Mouse (Mus musculus) C2C12 (cell line): ENCODE results near the gene Tas2r135. TPM values are rescaled to one million over a fixed set of nuclear protein-coding genes. Genes with fewer than 3 reads are reported as not detected.

Experiments
- H3K27me3 ChIP-seq: one replicate; pipeline ENCODE4 v1.6.1; 2011; ENCODE audit not compliant: control insufficient read depth, insufficient read depth, insufficient read length
- H3K36me3 ChIP-seq: one replicate; pipeline ENCODE4 v1.6.1; 2011; ENCODE audit not compliant: control insufficient read depth, insufficient read depth
- H3K4me3 ChIP-seq: one replicate; pipeline ENCODE4 v1.5.1; 2011; ENCODE audit warnings: mild to moderate bottlenecking, control low read depth; ENCODE audit not compliant: poor library complexity, insufficient read depth, severe bottlenecking
- H3K79me2 ChIP-seq: one replicate; pipeline ENCODE4 v1.6.1; 2011; ENCODE audit not compliant: control insufficient read depth, insufficient read depth
- H3K79me3 ChIP-seq: one replicate; pipeline ENCODE4 v1.6.1; 2011; ENCODE audit warnings: low read depth, control low read depth
- H3ac ChIP-seq: one replicate; pipeline ENCODE3; 2011; ENCODE audit warnings: low read depth; ENCODE audit not compliant: control insufficient read depth, insufficient read length
- CEBPB ChIP-seq: IDR thresholded peaks from one replicate; pipeline ENCODE4 v1.6.1; 2011; ENCODE audit warnings: low read depth, mild to moderate bottlenecking, control low read depth, moderate library complexity
- CTCF ChIP-seq: IDR thresholded peaks from one replicate; pipeline ENCODE4 v1.5.1; 2011; ENCODE audit not compliant: control insufficient read depth, insufficient read depth, insufficient read length
- FOSL1 ChIP-seq: IDR thresholded peaks from one replicate; pipeline ENCODE4 v1.8.0; 2011; ENCODE audit warnings: mild to moderate bottlenecking, low read length; ENCODE audit not compliant: poor library complexity, insufficient read depth, severe bottlenecking
- MAX ChIP-seq: IDR thresholded peaks from one replicate; pipeline ENCODE4 v1.6.1; 2011; ENCODE audit warnings: mild to moderate bottlenecking, control low read depth
- MYOD1 ChIP-seq: IDR thresholded peaks from one replicate; pipeline ENCODE4 v1.6.1; 2011; ENCODE audit warnings: low read depth; ENCODE audit not compliant: control insufficient read depth, insufficient read length
- MYOG ChIP-seq: IDR thresholded peaks from one replicate; pipeline ENCODE4 v1.6.1; 2011; ENCODE audit not compliant: control insufficient read depth, insufficient read length; ENCODE audit errors: extremely low read depth
- USF1 ChIP-seq: IDR thresholded peaks from one replicate; pipeline ENCODE4 v1.6.1; 2011; ENCODE audit warnings: low read depth, mild to moderate bottlenecking, control low read depth, moderate library complexity
- polyA plus RNA-seq: library from polyadenylated mRNA; unstranded; fragments of >200 nt; fragmentation: generic; extraction: Trizol; gene quantifications from one replicate; pipeline ENCODE4 v1.2.1, GENCODE M21; 2012; ENCODE audit warnings: missing spikeins

Tas2r135 gene
- polyA plus RNA-seq, 1 experiment: not detected

DNA sequence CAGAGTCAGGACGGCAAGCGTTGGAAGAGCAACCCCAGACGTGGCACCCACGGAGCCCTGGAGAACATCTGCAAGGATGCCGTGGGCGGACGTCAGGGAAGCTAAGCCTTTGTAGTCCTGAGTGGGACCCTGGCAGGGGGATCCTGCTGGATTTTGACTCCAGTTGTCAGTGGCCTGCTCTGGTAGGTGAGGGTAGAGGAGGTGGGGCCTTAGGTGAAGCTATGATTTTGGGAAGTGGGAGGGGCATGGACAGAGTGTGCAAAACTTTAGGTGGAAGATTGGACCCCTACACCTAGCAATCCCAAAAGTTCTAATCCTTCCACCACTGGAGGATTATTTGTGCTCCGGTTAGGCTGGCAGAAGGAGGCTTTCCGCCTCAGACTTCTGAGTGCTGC, 32.8 kb upstream of the Tas2r135 start:
- no peak overlapping the region for H3K4me3 ChIP-seq
- no peaks in the 10 kb centered on the region for H3K79me3 ChIP-seq
- TF ChIP-seq CTCF (no peak), MYOD1 (no peak), USF1 (no peak), MAX (no peak), FOSL1 (no peak), MYOG (no peak), CEBPB (no peak)
- no peaks in the 10 kb centered on the region for H3K79me2 ChIP-seq
- no peaks in the 10 kb centered on the region for H3K27me3 ChIP-seq
- H3K36me3 ChIP-seq: no peaks in the 10 kb centered on the region
- no peak overlapping the region for H3ac ChIP-seq

DNA sequence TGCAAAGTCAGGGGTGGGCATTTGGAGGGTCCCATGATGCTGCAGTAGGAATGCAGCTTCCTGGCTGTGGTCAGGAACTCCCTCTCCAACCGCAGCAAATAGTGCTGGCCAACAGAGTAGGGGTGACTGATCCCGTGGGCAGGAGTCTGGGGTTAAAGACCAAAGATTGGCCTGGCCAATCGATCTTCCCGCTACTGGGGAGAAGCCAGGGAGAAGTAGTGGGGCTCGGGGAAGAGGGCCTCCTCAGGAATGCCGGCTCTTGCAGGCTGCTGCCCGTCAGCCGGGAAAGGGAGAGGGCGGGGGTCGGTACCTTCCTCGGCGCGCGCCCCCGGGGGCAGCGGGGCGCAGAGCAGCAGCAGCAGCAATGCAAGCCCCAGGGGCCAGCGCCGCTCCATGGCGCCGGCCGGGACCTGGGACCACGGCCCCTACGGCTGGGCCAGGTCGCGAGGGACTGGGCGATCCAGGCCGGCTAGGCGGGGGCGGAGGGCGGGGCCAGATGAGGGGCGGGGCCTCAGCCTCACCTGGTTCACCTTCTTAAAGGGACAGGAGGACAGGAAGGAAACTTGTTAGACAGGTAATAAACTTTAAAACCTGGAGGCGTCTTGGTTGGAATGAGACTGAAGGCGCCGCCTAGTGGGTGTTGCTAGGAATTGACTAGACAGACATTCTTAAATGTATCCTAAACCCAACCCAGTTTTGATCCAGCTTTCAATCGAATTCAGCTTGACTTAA, 32.3 kb upstream of the Tas2r135 start, which contains the start of gene Epha1:
TSS of gene Epha1 (minus strand) at position 453 of the 732 bp plus-strand sequence.
- Histone ChIP-seq H3K79me2 (no peaks in the 10 kb centered on the region), H3K79me3 (no peaks in the 10 kb centered on the region), H3K27me3 (no peaks in the 10 kb centered on the region), H3ac (peak within 1 kb of the TSS; percentile 56), H3K36me3 (no peaks in the 10 kb centered on the region), H3K4me3 (no peak within 1 kb of the TSS)
- TF ChIP-seq MAX (no peak), FOSL1 (no peak), CEBPB (no peak), USF1 (no peak), MYOD1 (no peak), CTCF (no peak), MYOG (no peak)

DNA sequence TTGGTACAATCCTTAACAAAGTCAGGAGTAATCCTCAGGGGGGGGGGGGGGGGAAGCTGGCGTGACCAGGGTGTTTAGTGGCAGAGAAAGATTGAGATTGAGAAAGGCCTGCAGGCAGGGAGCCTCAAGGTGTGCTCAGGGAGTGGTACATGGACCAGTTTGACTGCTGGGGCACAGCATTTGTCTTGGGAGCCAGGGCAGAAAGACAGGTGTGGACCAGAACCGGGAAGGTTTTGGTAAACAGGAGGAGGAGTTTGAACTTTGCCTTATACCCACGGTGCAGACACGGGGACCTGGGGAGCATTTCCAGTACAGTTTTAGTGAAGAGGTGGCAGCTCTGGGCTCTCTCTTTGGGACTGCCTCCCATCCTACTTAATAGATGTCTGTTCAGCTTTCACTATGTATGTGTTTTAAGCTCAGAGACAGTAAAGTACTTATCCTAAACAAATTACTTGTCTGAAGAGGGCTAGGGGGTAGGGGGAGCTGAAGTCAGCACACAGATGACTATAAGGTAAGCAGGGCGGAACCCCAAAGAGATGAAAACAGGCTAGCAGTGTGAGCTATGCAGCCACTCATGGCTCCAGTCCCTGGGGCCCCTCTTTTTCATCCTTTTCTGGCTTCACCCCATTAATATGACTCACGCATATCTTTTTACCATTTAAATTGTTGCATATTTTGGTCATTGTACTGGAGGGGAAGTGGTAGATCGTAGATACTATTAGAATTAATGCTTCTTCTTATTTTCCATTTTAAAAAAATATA, 31.4 kb upstream of the Tas2r135 start:
- TF ChIP-seq FOSL1 (no peak), CTCF (no peak)
- H3K79me2 ChIP-seq: no peaks in the 10 kb centered on the region

DNA sequence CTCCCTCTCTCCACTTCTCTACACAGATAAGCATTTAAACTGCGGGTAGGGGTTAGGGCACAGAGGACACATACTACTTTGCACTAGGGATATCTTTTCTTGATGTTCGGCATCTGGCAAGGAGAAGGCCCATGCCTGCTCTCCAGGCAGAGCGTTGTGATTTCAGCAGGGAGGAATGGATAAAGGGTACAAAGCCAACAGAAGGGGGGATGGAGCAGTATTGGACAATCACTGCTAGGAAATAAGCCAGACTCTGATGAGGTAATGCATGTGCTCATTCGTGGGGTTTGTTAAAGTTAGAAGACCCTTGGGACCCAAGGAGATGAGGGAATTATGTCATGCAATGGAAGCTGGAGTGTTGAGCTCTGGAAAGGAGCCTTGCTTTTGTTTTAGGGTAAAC, 30.5 kb upstream of the Tas2r135 start:
- Histone ChIP-seq H3K4me3 (no peak overlapping the region), H3ac (no peak overlapping the region), H3K36me3 (no peaks in the 10 kb centered on the region), H3K79me3 (no peaks in the 10 kb centered on the region), H3K27me3 (no peaks in the 10 kb centered on the region), H3K79me2 (no peaks in the 10 kb centered on the region)
- no peak for TF ChIP-seq CTCF
- TF ChIP-seq CEBPB: peak; percentile 63
- no peak for TF ChIP-seq MAX

More for the DNA sequence above, 31.4 kb upstream of the Tas2r135 start:
- H3ac ChIP-seq: peak overlapping the region; percentile 9
- no peaks in the 10 kb centered on the region for H3K36me3 ChIP-seq
- no peaks in the 10 kb centered on the region for H3K79me3 ChIP-seq
- H3K4me3 ChIP-seq: no peak overlapping the region
- H3K27me3 ChIP-seq: no peaks in the 10 kb centered on the region

DNA sequence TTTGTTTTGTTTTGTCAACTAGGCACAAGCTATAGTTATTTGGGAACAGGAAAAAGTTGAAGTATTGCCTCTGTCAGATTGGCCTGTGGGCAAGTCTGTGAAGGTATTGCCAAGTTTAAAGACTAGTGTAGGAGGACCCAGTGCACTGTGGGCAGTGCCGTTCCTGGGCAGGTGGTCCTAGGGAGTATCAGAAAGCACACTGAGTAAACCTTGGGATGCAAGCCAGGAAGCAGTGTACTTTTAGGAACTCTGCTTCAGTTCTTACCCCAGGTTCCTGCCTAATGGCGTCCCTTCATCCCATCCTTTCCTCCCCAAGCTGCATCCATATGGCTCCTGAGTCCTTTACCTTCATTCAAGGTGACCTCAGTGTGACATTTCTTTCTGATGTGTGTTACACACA, 30.1 kb upstream of the Tas2r135 start:
- H3K79me3 ChIP-seq: no peaks in the 10 kb centered on the region
- H3K4me3 ChIP-seq: no peak overlapping the region
- H3K36me3 ChIP-seq: no peaks in the 10 kb centered on the region
- TF ChIP-seq CEBPB (no peak), MYOD1 (no peak), CTCF (no peak), MYOG (no peak), USF1 (no peak), MAX (no peak), FOSL1 (no peak)
- H3K79me2 ChIP-seq: no peaks in the 10 kb centered on the region
- H3ac ChIP-seq: no peak overlapping the region
- no peaks in the 10 kb centered on the region for H3K27me3 ChIP-seq
